Mouse (Mus musculus) liver, embryonic 16.5 days (tissue): ENCODE results near the gene Rin1. TPM values are rescaled to one million over a fixed set of nuclear protein-coding genes. Genes with fewer than 3 reads are reported as not detected.

Experiments
- ATAC-seq: fragments of 200-750 bp; cut with Nextera tagmentation; 2 replicates; pipeline ENCODE4 v1.8.0; 2017; ENCODE audit warnings: low read depth, mild to moderate bottlenecking, moderate number of reproducible peaks, moderate library complexity
- H3K27ac ChIP-seq: fragments of 300-500 bp; sonication (generic); 2 replicates; pipeline ENCODE4 v1.5.1; 2014; ENCODE audit warnings: mild to moderate bottlenecking, low read length
- H3K27me3 ChIP-seq: fragments of 300-500 bp; sonication (generic); 2 replicates; pipeline ENCODE4 v1.6.1; 2014; ENCODE audit warnings: low read depth, low read length, mixed read lengths; ENCODE audit not compliant: control insufficient read depth, insufficient read depth
- H3K36me3 ChIP-seq: fragments of 300-500 bp; sonication (generic); 2 replicates; pipeline ENCODE4 v1.6.1; 2014; ENCODE audit warnings: mild to moderate bottlenecking; ENCODE audit not compliant: control insufficient read depth, insufficient read depth
- H3K4me1 ChIP-seq: fragments of 300-500 bp; sonication (generic); 2 replicates; pipeline ENCODE4 v1.6.1; 2014; ENCODE audit warnings: low read depth, low read length, mixed read lengths; ENCODE audit not compliant: control insufficient read depth
- H3K4me2 ChIP-seq: fragments of 300-500 bp; sonication (generic); 2 replicates; pipeline ENCODE4 v1.6.1; 2014; ENCODE audit warnings: low read depth, low read length, mixed read lengths
- H3K4me3 ChIP-seq: fragments of 300-500 bp; sonication (generic); 2 replicates; pipeline ENCODE4 v1.5.1; 2014; ENCODE audit warnings: low read depth, mild to moderate bottlenecking, low read length
- H3K9ac ChIP-seq: fragments of 300-500 bp; sonication (generic); 2 replicates; pipeline ENCODE4 v1.6.1; 2014; ENCODE audit warnings: low read depth, low read length
- H3K9me3 ChIP-seq: fragments of 300-500 bp; sonication (generic); replicated peaks from 2 replicates; pipeline ENCODE4 v1.6.1; 2016; ENCODE audit warnings: low read length; ENCODE audit not compliant: control insufficient read depth
- WGBS: fragments of 180-500 bp; shearing (Covaris S2); extraction: QIAGEN DNeasy Blood & Tissue Kit; methylation state at CpG from one replicate; pipeline ENCODE4 v1.1.7; 2014; ENCODE audit not compliant: insufficient replicate concordance; 5-methylcytosine and 5-hydroxymethylcytosine counted together
- polyA plus RNA-seq: library from polyadenylated mRNA; unstranded; fragments of >200 nt; fragmentation: Nextera tagmentation; extraction: Ambion mirVana; gene quantifications from 2 replicates; pipeline ENCODE4 v1.2.1, GENCODE M21; 2015

Rin1 gene
- polyA plus RNA-seq, 1 experiment from 2014 or later: 0.35 TPM

GRCm38 (mm10) chr19:5051515-5051914 lies 1.2 kb downstream of the Rin1 start:
- Histone ChIP-seq H3K4me3 (no peak overlapping the region), H3K9ac (no peak overlapping the region)
- 59% methylated on average over 3 of the region's 3 CpGs for WGBS

GRCm38 (mm10) chr19:5052166-5052822 lies 2.0 kb downstream of the Rin1 start:
- H3K36me3 ChIP-seq: no peaks in the 10 kb centered on the region; the same call in 1 of the 2 replicates
- H3K27me3 ChIP-seq: peaks cover 33% of the 10 kb centered on the region
- no peak overlapping the region for H3K27ac ChIP-seq
- H3K4me1 ChIP-seq: peaks cover 3% of the 10 kb centered on the region; the same call in 1 of the 2 replicates
- 38% methylated on average over 25 of the region's 25 CpGs for WGBS
- H3K4me3 ChIP-seq: no peak overlapping the region
- no peak overlapping the region for H3K9ac ChIP-seq
- no peaks in the 10 kb centered on the region for H3K9me3 ChIP-seq
- ATAC-seq: no peak
- H3K4me2 ChIP-seq: no peak overlapping the region

More at GRCm38 (mm10) chr19:5051515-5051914, 1.2 kb downstream of the Rin1 start:
- no peaks in the 10 kb centered on the region for H3K9me3 ChIP-seq
- H3K27ac ChIP-seq: no peak overlapping the region
- peaks cover 6% of the 10 kb centered on the region for H3K36me3 ChIP-seq
- no peak for ATAC-seq
- peaks cover 33% of the 10 kb centered on the region for H3K27me3 ChIP-seq
- H3K4me1 ChIP-seq: no peaks in the 10 kb centered on the region; the same call in 1 of the 2 replicates
- H3K4me2 ChIP-seq: no peak overlapping the region

- no peak for ATAC-seq
- H3K27me3 ChIP-seq: peaks cover 33% of the 10 kb centered on the region
- WGBS: 69% methylated on average over 17 of the region's 17 CpGs
Observed at GRCm38 (mm10) chr19:5052853-5053252, 2.6 kb downstream of the Rin1 start.

GRCm38 (mm10) chr19:5053909-5054308 lies 3.6 kb downstream of the Rin1 start:
- 18% methylated on average over 9 of the region's 9 CpGs for WGBS
- no peak overlapping the region for H3K4me3 ChIP-seq
- peaks cover 33% of the 10 kb centered on the region for H3K27me3 ChIP-seq
- no peak for ATAC-seq
- no peak overlapping the region for H3K9ac ChIP-seq
- H3K27ac ChIP-seq: no peak overlapping the region
- H3K9me3 ChIP-seq: no peaks in the 10 kb centered on the region
- no peak overlapping the region for H3K4me2 ChIP-seq
- H3K36me3 ChIP-seq: no peaks in the 10 kb centered on the region
- peaks cover 7% of the 10 kb centered on the region for H3K4me1 ChIP-seq

More at GRCm38 (mm10) chr19:5052853-5053252, 2.6 kb downstream of the Rin1 start:
- peaks cover 3% of the 10 kb centered on the region; the same call in 1 of the 2 replicates for H3K4me1 ChIP-seq
- H3K9ac ChIP-seq: no peak overlapping the region
- no peak overlapping the region for H3K4me2 ChIP-seq
- H3K27ac ChIP-seq: no peak overlapping the region
- no peak overlapping the region for H3K4me3 ChIP-seq
- no peaks in the 10 kb centered on the region for H3K36me3 ChIP-seq
- no peaks in the 10 kb centered on the region for H3K9me3 ChIP-seq

- no peak for ATAC-seq
- Histone ChIP-seq H3K4me3 (no peak overlapping the region), H3K36me3 (no peaks in the 10 kb centered on the region), H3K4me2 (no peak overlapping the region), H3K4me1 (peaks cover 17% of the 10 kb centered on the region), H3K9ac (no peak overlapping the region), H3K27ac (no peak overlapping the region), H3K9me3 (no peaks in the 10 kb centered on the region), H3K27me3 (peaks cover 25% of the 10 kb centered on the region)
- WGBS: 19% methylated on average over 6 of the region's 6 CpGs
Observed at GRCm38 (mm10) chr19:5056251-5056650, 6.0 kb downstream of the Rin1 start.

- Histone ChIP-seq H3K27me3 (peaks cover 6% of the 10 kb centered on the region), H3K9ac (no peak overlapping the region), H3K4me3 (no peak overlapping the region), H3K9me3 (no peaks in the 10 kb centered on the region), H3K27ac (no peak overlapping the region), H3K4me1 (peaks cover 18% of the 10 kb centered on the region), H3K36me3 (no peaks in the 10 kb centered on the region), H3K4me2 (no peak overlapping the region)
- no peak for ATAC-seq
- 27% methylated on average over 16 of the region's 16 CpGs for WGBS
Observed at GRCm38 (mm10) chr19:5057876-5058775, 7.8 kb downstream of the Rin1 start.

GRCm38 (mm10) chr19:5058801-5059771 lies 8.8 kb downstream of the Rin1 start:
- H3K9me3 ChIP-seq: no peaks in the 10 kb centered on the region
- H3K4me1 ChIP-seq: peaks cover 18% of the 10 kb centered on the region
- H3K36me3 ChIP-seq: no peaks in the 10 kb centered on the region
- 21% methylated on average over 10 of the region's 10 CpGs for WGBS
- no peak overlapping the region for H3K4me2 ChIP-seq
- H3K4me3 ChIP-seq: no peak overlapping the region
- no peaks in the 10 kb centered on the region for H3K27me3 ChIP-seq
- H3K27ac ChIP-seq: no peak overlapping the region
- ATAC-seq: no peak
- no peak overlapping the region for H3K9ac ChIP-seq
